Mouse (Mus musculus) hindbrain, embryonic 11.5 days (tissue): ENCODE results near the gene Prkar1b. TPM values are rescaled to one million over a fixed set of nuclear protein-coding genes. Genes with fewer than 3 reads are reported as not detected.

Source experiments
- ATAC-seq: fragments of 200-750 bp; cut with Nextera tagmentation; 2 replicates; pipeline ENCODE4 v1.8.0; 2017; ENCODE audit warnings: mild to moderate bottlenecking, moderate TSS enrichment, moderate library complexity; ENCODE audit not compliant: low FRiP score
- DNase-seq: peaks from one replicate; pipeline ENCODE4 v3.0.0-alpha.2; 2015; ENCODE audit warnings: low spot score
- H3K27ac ChIP-seq: fragments of 300-500 bp; sonication (generic); 2 replicates; pipeline ENCODE4 v1.5.1; 2014; ENCODE audit warnings: mild to moderate bottlenecking, low read depth, low read length
- H3K27me3 ChIP-seq: fragments of 300-500 bp; sonication (generic); 2 replicates; pipeline ENCODE4 v1.6.1; 2014; ENCODE audit warnings: mild to moderate bottlenecking, low read length, moderate library complexity, mixed read lengths; ENCODE audit not compliant: control insufficient read depth, insufficient read depth
- H3K36me3 ChIP-seq: fragments of 300-500 bp; sonication (generic); 2 replicates; pipeline ENCODE4 v1.6.1; 2014; ENCODE audit warnings: mild to moderate bottlenecking, low read length, moderate library complexity, mixed read lengths; ENCODE audit not compliant: control insufficient read depth, insufficient read depth
- H3K4me1 ChIP-seq: fragments of 300-500 bp; sonication (generic); replicated peaks from 2 replicates; pipeline ENCODE4 v1.6.1; 2014; ENCODE audit warnings: low read length, mixed read lengths; ENCODE audit not compliant: control insufficient read depth, insufficient read depth
- H3K4me2 ChIP-seq: fragments of 300-500 bp; sonication (generic); replicated peaks from 2 replicates; pipeline ENCODE4 v1.6.1; 2014; ENCODE audit warnings: mild to moderate bottlenecking, low read depth, low read length
- H3K4me3 ChIP-seq: fragments of 300-500 bp; sonication (generic); 2 replicates; pipeline ENCODE4 v1.5.1; 2014; ENCODE audit warnings: low read depth, low read length
- H3K9ac ChIP-seq: fragments of 300-500 bp; sonication (generic); 2 replicates; pipeline ENCODE4 v1.6.1; 2014; ENCODE audit warnings: low read depth, low read length
- H3K9me3 ChIP-seq: fragments of 300-500 bp; sonication (generic); 2 replicates; pipeline ENCODE4 v1.6.1; 2016; ENCODE audit warnings: low read length; ENCODE audit not compliant: control insufficient read depth
- WGBS: fragments of 180-500 bp; shearing (Covaris S2); extraction: QIAGEN DNeasy Blood & Tissue Kit; methylation state at CpG from one replicate; pipeline ENCODE4 v1.1.7; 2014; 5-methylcytosine and 5-hydroxymethylcytosine counted together
- polyA plus RNA-seq: library from polyadenylated mRNA; unstranded; fragments of >200 nt; fragmentation: Nextera tagmentation; extraction: Ambion mirVana; gene quantifications from 2 replicates; pipeline ENCODE4 v1.2.1, GENCODE M21; 2014

Prkar1b gene
- polyA plus RNA-seq, 1 experiment from 2014 or later, result 19.9 TPM

GRCm38 (mm10) chr5:139138926-139139472 is 10.8 kb downstream of the Prkar1b start:
- no peak for ATAC-seq
- WGBS, result 88% methylated on average over 8 of the region's 8 CpGs

GRCm38 (mm10) chr5:139138261-139138925 is 11.4 kb downstream of the Prkar1b start:
- Histone ChIP-seq H3K9me3 (no peaks in the 10 kb centered on the region), H3K4me2 (no peak overlapping the region), H3K27ac (no peak overlapping the region), H3K27me3 (no peaks in the 10 kb centered on the region), H3K9ac (no peak overlapping the region), H3K4me1 (no peaks in the 10 kb centered on the region), H3K36me3 (no peaks in the 10 kb centered on the region), H3K4me3 (no peak overlapping the region)
- DNase-seq, result no peak
- WGBS, result 78% methylated on average over 12 of the region's 12 CpGs
- ATAC-seq, result no peak

More at GRCm38 (mm10) chr5:139138926-139139472, 10.8 kb downstream of the Prkar1b start:
- Histone ChIP-seq H3K27me3 (no peaks in the 10 kb centered on the region), H3K36me3 (no peaks in the 10 kb centered on the region), H3K4me3 (no peak overlapping the region), H3K4me2 (no peak overlapping the region), H3K9ac (no peak overlapping the region), H3K27ac (no peak overlapping the region), H3K4me1 (no peaks in the 10 kb centered on the region), H3K9me3 (no peaks in the 10 kb centered on the region)
- no peak for DNase-seq

- H3K27ac ChIP-seq, result no peak overlapping the region
- H3K36me3 ChIP-seq, result no peaks in the 10 kb centered on the region
- DNase-seq (no peak), ATAC-seq (no peak)
- H3K4me1 ChIP-seq, result no peaks in the 10 kb centered on the region
- 92% methylated on average over 6 of the region's 6 CpGs for WGBS
- no peaks in the 10 kb centered on the region for H3K9me3 ChIP-seq
- no peak overlapping the region for H3K4me3 ChIP-seq
- H3K27me3 ChIP-seq, result no peaks in the 10 kb centered on the region
- H3K9ac ChIP-seq, result no peak overlapping the region
- H3K4me2 ChIP-seq, result no peak overlapping the region
Observed at GRCm38 (mm10) chr5:139137176-139137575, 12.6 kb downstream of the Prkar1b start.

- Histone ChIP-seq H3K4me3 (no peak overlapping the region), H3K27ac (no peak overlapping the region), H3K9ac (no peak overlapping the region), H3K36me3 (no peaks in the 10 kb centered on the region), H3K4me2 (no peak overlapping the region), H3K27me3 (no peaks in the 10 kb centered on the region), H3K9me3 (no peaks in the 10 kb centered on the region), H3K4me1 (no peaks in the 10 kb centered on the region)
- 69% methylated on average over 1 of the region's 1 CpGs for WGBS
- ATAC-seq, result no peak
- DNase-seq, result no peak
Observed at GRCm38 (mm10) chr5:139136341-139136740, 13.5 kb downstream of the Prkar1b start.

GRCm38 (mm10) chr5:139134501-139134900 is 15.3 kb downstream of the Prkar1b start:
- ATAC-seq (no peak), DNase-seq (no peak)
- no peaks in the 10 kb centered on the region for H3K4me1 ChIP-seq
- no peak overlapping the region for H3K4me2 ChIP-seq
- WGBS, result 82% methylated on average over 8 of the region's 8 CpGs
- peaks cover 6% of the 10 kb centered on the region for H3K27me3 ChIP-seq
- H3K4me3 ChIP-seq, result no peak overlapping the region
- H3K9me3 ChIP-seq, result no peaks in the 10 kb centered on the region
- no peaks in the 10 kb centered on the region for H3K36me3 ChIP-seq
- no peak overlapping the region for H3K27ac ChIP-seq
- no peak overlapping the region for H3K9ac ChIP-seq

- Histone ChIP-seq H3K4me2 (no peak overlapping the region), H3K27ac (no peak overlapping the region), H3K4me3 (no peak overlapping the region), H3K27me3 (peaks cover 8% of the 10 kb centered on the region), H3K36me3 (no peaks in the 10 kb centered on the region), H3K9ac (no peak overlapping the region), H3K4me1 (no peaks in the 10 kb centered on the region; the same call in 1 of the 2 replicates), H3K9me3 (no peaks in the 10 kb centered on the region)
- 79% methylated on average over 5 of the region's 5 CpGs for WGBS
- DNase-seq (no peak), ATAC-seq (no peak)
Observed at GRCm38 (mm10) chr5:139130351-139130750, 19.4 kb downstream of the Prkar1b start.

- peak overlapping the region; percentile 91 for H3K4me2 ChIP-seq
- ATAC-seq (peak; percentile 75), DNase-seq (peak; percentile 47)
- H3K4me3 ChIP-seq, result peak overlapping the region; percentile 58
- no peak overlapping the region; the same call in 1 of the 2 replicates for H3K27ac ChIP-seq
- 13% methylated on average over 16 of the region's 55 CpGs for WGBS
- no peaks in the 10 kb centered on the region for H3K36me3 ChIP-seq
- H3K9me3 ChIP-seq, result no peaks in the 10 kb centered on the region
- peaks cover 8% of the 10 kb centered on the region for H3K27me3 ChIP-seq
- H3K4me1 ChIP-seq, result no peaks in the 10 kb centered on the region; the same call in 1 of the 2 replicates
- H3K9ac ChIP-seq, result peak overlapping the region; percentile 68
Observed at GRCm38 (mm10) chr5:139129572-139130151, 20.1 kb downstream of the Prkar1b start.

GRCm38 (mm10) chr5:139129078-139129477 is 20.7 kb downstream of the Prkar1b start:
- peak; percentile 37 for DNase-seq
- Histone ChIP-seq H3K9ac (peak overlapping the region; percentile 68), H3K36me3 (no peaks in the 10 kb centered on the region), H3K4me3 (peak overlapping the region; percentile 58), H3K9me3 (no peaks in the 10 kb centered on the region), H3K27ac (no peak overlapping the region), H3K4me1 (no peaks in the 10 kb centered on the region; the same call in 1 of the 2 replicates), H3K4me2 (peak overlapping the region; percentile 91), H3K27me3 (peaks cover 8% of the 10 kb centered on the region)
- WGBS, result 3% methylated on average over 12 of the region's 12 CpGs
- ATAC-seq, result peak; percentile 68
